Comparison of ENCODE assay signal across 26 mouse cellular contexts in the genomic region with DNA sequence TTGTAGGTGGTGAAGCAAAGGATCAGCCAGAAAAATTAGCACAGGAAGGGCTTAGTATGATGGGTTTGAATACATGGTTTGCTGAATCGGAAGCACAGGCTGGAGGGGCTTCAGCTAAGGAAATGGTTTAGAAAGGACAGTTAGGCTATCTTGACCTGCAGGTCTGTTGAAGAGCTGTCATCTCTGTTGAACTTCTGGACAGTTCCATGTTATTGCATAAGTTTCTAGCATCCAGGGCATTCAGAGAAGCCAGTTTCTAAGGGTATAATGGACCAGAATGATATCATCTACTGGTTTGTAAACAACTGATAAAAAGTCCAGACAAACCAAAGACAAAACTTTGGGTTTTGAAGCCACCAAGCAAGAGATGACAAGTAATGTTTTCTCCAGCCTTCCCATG.
"Had no signal": no experiment of that assay in that cellular context is flagged by ENCODE, and none has a peak within 500 bp of the region (broad histone marks: within the 10 kb centered on the region; RNA-seq: fewer than 3 reads in every experiment).

No protein-coding gene starts in this region.

- H3K4me1 ChIP-seq: embryonic facial prominence, embryonic 10.5 days; embryonic facial prominence, embryonic 12.5 days; embryonic facial prominence, embryonic 13.5 days; embryonic facial prominence, embryonic 15.5 days had no signal

- H3K4me2 ChIP-seq: embryonic facial prominence, embryonic 12.5 days; embryonic facial prominence, embryonic 13.5 days; embryonic facial prominence, embryonic 15.5 days; forebrain, embryonic 12.5 days; forebrain, embryonic 13.5 days; forebrain, embryonic 15.5 days had no signal

- DNase-seq: cerebellum, adult 9-10 months; cerebellum, adult 9-11 months; cerebellum, postnatal 10 days; cerebellum, postnatal 14 days; cerebellum, postnatal 25 days; cerebellum, postnatal 36 days; embryo, embryonic 11 days; forebrain, postnatal 0 days; gastrocnemius, adult 2 months; gastrocnemius, postnatal 10 days; gastrocnemius, postnatal 14 days; gastrocnemius, postnatal 25 days; gastrocnemius, postnatal 36 days; heart, adult 18-20 months; heart, adult 2 months had no signal

- H3K9ac ChIP-seq: embryonic facial prominence, embryonic 12.5 days; embryonic facial prominence, embryonic 13.5 days; embryonic facial prominence, embryonic 15.5 days; forebrain, embryonic 12.5 days; forebrain, embryonic 13.5 days; forebrain, embryonic 15.5 days; forebrain, postnatal 0 days had no signal

- ATAC-seq: forebrain, embryonic 13.5 days; forebrain, embryonic 14.5 days; forebrain, embryonic 15.5 days; forebrain, embryonic 16.5 days; forebrain, postnatal 0 days had no signal

- H3K4me3 ChIP-seq: embryonic facial prominence, embryonic 10.5 days; embryonic facial prominence, embryonic 12.5 days; embryonic facial prominence, embryonic 13.5 days; embryonic facial prominence, embryonic 15.5 days; erythroblast, embryonic 14.5 days; forebrain, embryonic 10.5 days; forebrain, embryonic 12.5 days; forebrain, embryonic 13.5 days; forebrain, embryonic 15.5 days; gastrocnemius, adult 2 months; heart, adult 2 months had no signal

- H3K9me3 ChIP-seq: embryonic facial prominence, embryonic 10.5 days; embryonic facial prominence, embryonic 12.5 days; embryonic facial prominence, embryonic 13.5 days; embryonic facial prominence, embryonic 15.5 days; forebrain, embryonic 10.5 days; forebrain, embryonic 12.5 days; forebrain, embryonic 13.5 days; forebrain, embryonic 15.5 days had no signal

- H3K27ac ChIP-seq: embryonic facial prominence, embryonic 10.5 days; embryonic facial prominence, embryonic 12.5 days; embryonic facial prominence, embryonic 13.5 days; embryonic facial prominence, embryonic 15.5 days; forebrain, embryonic 10.5 days; forebrain, embryonic 12.5 days; forebrain, embryonic 13.5 days; gastrocnemius, adult 2 months; heart, adult 2 months had no signal

- H3K36me3 ChIP-seq: embryonic facial prominence, embryonic 10.5 days; embryonic facial prominence, embryonic 12.5 days; embryonic facial prominence, embryonic 13.5 days; embryonic facial prominence, embryonic 15.5 days; forebrain, embryonic 10.5 days; forebrain, embryonic 12.5 days; forebrain, embryonic 15.5 days had no signal

- H3K27me3 ChIP-seq: embryonic facial prominence, embryonic 12.5 days; embryonic facial prominence, embryonic 13.5 days; embryonic facial prominence, embryonic 15.5 days; forebrain, embryonic 12.5 days; forebrain, embryonic 13.5 days; forebrain, embryonic 15.5 days had no signal
